Mouse (Mus musculus) cerebellum, postnatal 14 days (tissue): ENCODE measurements around the gene Sfn.
A peak's percentile ranks its signal among the peaks of the same experiment; 100 is the strongest.

Experiments used
- DNase-seq, 2 experiments: peaks; one replicate each; pipeline ENCODE4 v3.0.0; 2021; ENCODE audit warnings: mixed read lengths in 2 of 2

Gene Sfn

DNA sequence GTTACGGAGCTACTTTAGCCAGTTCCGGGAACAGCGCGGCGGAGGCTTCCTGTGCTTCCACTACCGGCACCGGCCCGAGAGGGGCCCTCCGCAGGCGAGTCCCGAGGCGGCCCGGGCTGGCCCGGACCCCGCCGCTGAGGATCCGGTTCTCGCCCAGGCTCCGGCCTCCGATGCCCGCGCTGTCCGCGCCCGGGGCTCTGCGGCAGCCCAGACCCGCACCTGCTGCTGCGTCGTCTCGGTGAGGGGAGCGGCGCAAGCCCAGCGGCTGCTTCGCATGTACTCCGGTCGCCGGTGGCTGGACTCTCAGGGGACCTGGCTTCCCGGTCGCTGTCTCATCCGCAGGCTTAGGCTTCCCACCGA is 27.1 kb downstream of the Sfn start:
- DNase-seq = no peak

DNA sequence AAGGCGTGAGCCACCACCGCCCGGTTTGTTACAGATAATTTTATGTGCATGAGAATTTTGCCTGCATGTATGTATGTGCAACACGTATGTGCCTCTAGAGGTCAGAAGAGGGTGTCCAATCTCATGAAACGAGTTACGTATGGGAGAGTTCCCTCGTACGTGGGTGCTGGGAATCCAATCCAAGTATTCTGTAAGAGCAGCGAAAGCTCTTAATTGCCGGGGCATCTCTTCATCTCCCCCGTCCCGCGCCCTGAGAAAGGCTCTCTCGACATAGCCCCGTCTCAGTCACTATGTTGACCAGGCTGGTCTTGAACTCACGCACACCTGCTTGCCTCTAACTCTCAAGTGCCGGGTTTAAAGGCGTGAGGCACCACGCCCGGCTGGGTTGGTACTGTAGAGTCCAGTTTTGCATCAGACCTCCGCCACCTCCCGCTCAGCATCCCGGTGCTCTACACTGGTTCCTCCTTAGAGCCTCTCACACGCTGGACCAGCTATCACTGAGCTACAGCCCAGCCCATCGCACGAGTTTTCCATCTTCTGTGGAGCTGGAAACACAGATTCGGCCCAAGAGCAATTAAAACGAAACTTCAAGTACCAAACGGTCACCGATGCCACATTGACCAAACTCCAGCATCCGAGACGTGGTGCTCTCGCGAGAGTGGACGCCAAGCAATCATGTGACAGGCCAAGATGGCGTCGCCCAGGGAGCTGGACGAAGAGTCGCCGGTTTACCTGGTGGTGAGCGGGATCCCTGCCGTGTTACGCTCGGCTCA is 27.7 kb downstream of the Sfn start, which contains the start of gene Gpatch3:
Gene Gpatch3, plus strand, starts transcription at position 676 of the 773 bp plus-strand sequence.
- DNase-seq = peak; percentile 95

DNA sequence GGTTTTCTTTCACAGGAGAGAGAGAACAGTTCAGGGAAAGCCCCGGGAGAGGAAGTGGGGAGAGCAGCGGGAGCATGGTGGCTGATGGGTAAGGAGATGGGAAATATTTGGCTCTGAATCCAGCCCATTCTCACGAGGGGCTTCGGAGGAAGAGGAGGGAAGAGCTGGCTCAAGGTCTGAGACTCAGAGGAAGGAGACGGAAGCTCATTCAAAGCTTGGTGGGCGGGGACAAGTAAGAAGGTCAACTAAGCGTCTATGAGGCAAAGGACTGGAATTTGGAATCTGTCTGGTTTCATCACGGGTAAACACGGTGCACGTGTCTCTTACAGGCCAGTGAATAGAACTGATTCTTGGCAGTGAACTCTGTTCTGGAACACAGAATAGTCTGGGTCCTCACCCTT is 31.9 kb downstream of the Sfn start:
- DNase-seq = no peak

DNA sequence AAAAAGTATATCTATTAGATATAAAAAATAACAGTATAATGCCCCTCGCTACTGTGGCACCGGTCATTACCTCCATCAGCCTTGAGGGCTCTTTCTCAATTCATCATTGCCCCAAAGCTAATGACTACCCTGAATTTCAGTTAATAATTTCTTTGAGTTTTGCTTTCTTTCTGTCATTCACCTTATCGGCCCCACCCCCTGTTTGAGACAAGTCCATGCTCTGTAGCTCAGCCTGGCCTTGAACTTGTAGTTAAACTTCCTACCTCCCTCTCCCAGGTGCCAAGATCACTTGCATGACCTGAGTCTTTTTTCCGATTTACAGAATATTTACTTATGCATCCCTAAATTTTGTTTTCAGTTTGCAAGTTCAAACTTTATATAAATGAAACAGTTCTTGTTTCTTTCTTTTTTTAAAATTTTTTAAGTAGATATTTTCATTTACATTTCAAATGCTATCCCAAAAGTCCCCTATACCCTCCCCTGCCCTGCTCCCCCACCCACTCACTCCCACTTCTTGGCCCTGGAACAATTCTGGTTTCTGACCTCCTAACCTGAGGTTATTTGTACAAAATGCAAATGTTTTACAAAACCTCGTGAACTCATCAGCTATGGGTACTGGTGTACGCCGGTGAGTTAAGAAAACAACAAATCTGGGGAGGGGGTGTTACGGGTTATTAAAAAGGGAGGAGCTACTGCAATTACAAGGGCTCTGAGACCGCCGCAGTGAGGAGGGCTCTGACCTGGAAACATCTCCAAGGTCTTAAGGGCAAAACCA is 32.5 kb downstream of the Sfn start:
- no peak for DNase-seq

DNA sequence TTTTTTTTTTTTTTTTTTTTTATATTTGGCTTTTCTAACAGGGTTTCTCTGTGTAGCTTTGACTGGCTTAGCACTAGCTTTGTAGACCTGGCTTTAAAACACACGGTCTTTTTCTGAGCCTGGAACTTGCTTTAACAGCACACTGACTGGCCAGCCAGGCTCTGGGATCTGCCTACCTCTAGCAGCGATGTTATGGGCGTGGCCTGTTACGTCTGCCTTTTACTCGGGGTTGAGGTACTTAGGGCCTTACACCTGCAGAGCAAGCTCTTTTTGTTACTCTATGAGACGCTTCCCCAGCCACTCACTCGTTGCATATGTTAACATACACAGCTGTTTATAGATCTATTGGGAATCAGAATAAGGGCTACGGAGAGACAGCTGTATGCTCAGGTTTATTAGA is 34.7 kb downstream of the Sfn start:
- DNase-seq = no peak

DNA sequence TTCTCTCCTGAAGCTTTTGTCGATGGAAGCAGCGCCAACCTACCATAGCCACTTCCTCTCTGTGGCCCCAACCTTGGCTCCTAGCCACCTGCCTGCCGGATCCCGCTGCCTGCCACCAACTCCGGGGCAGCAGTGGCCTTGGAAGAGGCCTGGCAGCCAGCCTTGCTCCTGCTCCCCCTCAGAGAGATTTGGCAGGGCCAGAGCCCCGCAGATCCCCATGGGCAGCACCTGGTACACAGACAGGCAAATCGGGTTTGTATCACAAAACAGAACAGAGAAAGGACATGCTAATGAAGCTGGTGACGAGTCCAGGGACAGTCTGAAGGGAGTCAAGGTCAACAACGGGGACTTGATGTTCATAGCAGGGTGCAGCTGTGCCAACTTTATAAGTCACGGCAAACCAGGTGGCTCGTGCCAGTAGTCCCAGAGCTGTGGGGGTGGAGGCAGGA is 38.8 kb downstream of the Sfn start:
- DNase-seq = peak; percentile 87 to 89

DNA sequence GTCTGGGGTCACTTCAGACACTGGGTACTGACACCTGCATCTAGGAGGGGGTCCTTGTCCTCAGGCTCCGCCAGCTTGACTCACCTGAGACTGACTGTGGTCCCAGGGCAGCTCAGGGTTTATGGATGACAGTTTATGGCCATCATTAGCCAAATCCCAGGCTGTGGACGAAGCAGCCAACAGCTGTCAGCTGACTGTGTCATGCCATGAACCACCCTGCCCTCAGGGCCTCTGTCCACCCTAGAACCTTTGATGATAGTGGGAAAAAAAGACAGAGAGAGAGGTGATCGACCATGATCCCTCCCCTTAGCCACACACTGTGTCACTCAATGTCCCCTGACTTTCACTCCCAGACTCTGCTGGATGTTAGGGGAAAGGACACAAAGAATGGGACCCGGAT is 40.3 kb downstream of the Sfn start:
- DNase-seq = no peak

DNA sequence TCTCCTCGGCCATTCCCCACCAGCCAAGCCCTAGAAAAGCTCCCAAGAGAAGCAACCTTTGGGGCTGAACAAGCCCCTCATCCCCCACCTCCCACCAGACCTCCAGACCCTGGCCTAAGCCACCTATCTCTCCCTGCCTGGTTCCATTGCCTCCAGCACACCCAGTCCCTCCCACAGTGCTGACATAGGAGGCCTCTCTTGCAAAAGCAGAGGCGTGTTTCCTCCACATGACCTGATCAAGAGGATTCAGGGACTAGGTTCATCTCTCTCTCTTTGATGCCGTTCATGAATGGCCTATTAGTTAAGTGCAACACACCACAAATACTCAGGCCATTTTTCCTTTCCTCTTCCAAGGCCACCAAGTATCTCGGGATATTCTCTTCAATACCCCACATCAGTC is 42.1 kb downstream of the Sfn start:
- no peak for DNase-seq

DNA sequence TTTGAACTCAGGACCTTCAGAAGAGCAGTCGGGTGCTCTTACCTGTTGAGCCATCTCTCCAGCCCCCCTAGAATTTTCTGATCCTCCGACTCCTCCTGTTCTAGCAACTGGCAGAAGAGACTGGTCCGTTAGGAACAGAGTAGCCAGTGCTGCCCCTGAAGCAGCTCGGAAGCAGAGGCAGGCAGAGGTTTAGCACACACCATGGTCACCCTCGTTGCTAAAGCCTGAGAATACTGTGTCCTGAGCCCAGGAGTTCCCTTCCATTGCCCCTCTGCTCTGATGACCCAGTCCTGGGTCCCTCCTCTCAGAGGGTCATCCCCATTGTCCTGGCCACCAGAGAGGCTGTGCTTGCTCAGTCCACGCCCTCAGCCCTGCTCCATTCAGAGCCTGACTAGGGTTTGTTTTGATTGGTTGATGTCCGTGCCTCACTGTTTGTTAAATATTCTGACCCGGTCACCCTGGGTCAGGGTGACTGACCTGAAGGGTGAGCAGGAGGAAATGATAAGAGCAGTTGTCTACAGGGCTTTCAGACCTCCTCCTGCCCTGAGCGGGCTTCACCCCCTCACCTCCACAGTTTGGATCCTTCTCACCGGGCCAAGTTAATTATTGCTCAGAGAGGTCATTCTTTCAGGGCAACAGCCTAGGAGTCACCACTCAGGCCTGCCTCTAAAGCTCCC is 44.8 kb downstream of the Sfn start:
- no peak for DNase-seq

DNA sequence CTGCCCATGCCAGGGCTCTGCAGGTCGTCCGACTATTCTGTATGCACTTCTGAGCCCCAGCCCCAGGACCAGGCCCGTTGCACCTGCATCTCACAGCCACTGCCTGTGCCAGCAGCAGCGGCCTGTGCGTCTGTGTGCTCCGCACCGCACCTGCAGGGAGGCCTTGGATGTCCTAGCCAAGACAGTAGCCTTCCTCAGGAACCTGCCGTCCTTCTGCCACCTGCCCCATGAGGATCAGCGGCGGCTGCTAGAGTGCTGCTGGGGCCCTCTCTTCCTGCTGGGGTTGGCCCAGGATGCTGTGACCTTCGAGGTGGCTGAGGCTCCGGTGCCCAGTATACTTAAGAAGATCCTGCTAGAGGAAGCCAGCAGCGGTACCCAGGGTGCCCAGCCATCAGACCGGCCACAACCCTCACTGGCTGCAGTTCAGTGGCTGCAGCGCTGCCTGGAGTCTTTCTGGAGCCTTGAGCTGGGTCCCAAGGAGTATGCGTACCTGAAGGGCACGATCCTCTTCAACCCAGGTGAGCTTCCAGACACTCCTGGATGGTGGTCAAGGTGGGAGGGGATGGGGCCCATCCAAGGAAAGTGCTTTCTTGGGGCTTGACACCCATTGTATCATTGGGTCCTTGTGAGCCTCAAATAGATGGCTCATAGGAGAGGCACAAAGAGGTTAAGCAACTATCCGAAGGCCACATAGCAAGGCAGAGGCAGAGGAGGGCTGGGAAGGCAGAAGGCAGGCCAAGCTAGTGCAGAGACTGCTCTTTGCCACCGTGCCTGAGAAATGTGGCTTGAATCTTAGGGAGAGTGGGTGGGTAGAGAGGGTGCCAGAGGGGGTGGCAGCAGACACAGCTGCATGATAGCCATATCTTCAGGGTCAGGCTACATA is 48.3 kb downstream of the Sfn start:
- DNase-seq = peak; percentile 38 to 51

DNA sequence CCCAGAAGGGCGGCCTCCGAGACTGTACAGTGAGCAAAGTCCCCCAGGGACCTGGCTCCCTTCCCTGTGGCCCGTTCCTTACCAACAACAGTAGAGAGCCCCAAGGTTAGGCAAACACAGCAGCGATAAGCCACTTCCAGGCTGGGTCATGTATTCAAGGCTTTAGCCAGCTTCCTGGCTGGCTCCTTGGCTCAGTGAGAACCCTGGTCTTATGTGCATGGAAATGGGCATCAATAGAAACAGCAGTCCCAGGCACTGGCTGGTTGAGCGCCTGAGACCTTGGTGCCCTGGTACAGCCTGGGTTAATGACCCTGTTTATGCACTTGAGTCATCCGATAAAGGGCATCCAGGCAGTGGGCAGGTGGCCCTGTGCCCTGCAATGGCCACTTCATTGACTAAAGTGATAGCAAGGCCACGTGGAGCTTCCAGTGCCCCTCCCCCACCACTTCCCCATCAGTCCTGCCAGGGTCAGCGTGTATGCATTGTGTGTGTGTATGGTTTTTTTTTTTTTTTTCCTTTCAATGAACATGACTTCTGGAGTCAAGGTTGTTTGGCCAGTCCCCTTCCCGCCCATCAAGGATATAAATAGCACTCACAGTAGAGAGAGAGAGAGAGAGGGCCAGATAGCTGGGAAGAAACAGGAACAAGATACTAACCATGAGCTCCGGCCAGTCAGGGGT is 49.1 kb downstream of the Sfn start, which contains the start of gene Nr0b2:
Gene Nr0b2, plus strand, starts transcription at position 609 of the 680 bp plus-strand sequence.
- peak; percentile 24 to 55 for DNase-seq

DNA sequence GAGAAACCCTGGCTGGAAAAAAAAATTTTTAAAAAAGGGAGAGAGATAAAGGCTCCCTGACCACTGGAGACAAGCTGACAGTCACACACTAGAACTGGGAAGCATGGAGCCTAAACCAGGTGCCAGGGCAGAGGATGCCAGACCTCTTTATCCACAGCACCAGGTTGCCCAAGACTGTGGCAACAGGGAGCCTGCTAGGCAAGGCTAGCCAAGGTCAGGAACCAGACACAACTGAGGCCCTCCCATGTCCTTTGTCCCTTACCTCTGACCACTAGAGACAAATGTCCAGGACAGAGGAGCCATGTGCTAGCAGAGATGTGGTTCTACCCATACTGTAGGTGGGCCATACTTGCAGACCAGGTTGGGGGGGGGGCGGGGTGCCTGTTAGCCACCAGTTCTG is 49.9 kb downstream of the Sfn start:
- DNase-seq = no peak
